Mouse (Mus musculus): ENCODE measurements around the gene Dda1. TPM values are rescaled to one million over a fixed set of nuclear protein-coding genes. Genes with fewer than 3 reads are reported as not detected.
"Not testable (repeated sequence)": the region's sequence is repeated elsewhere in the genome, so short reads cannot be mapped to it uniquely, and the experiment has no call there.

The Dda1 gene
- polyA plus RNA-seq, 1 experiment = 42.3 TPM

GRCm38 (mm10) chr8:71515043-71515442, 46.0 kb downstream of the Dda1 start:
- no peaks in the 10 kb centered on the region for H3K9me3 ChIP-seq (ENCODE audit: control insufficient read depth, low read length)
- H3K36me3 ChIP-seq (ENCODE audit: control insufficient read depth) = no peaks in the 10 kb centered on the region
- TF ChIP-seq GATA1 (IDR thresholded peaks at IDR 0.05; ENCODE audit: low read length) (no peak), TAL1 (IDR thresholded peaks at IDR 0.05; ENCODE audit: low read length) (no peak)
- 0 out of 2 replicates have a peak, but pooled peaks cover 1% of the 10 kb centered on the region for H3K27me3 ChIP-seq (ENCODE audit: control insufficient read depth)
- H3K4me1 ChIP-seq (ENCODE audit: control insufficient read depth) = peaks cover 20% of the 10 kb centered on the region
- H3K4me3 ChIP-seq (replicated peaks) = no peak overlapping the region

- Histone ChIP-seq H3K9me3 (ENCODE audit: control insufficient read depth, low read length) (no peaks in the 10 kb centered on the region), H3K36me3 (ENCODE audit: control insufficient read depth) (no peaks in the 10 kb centered on the region), H3K27me3 (ENCODE audit: control insufficient read depth) (no peaks in the 10 kb centered on the region), H3K4me1 (ENCODE audit: control insufficient read depth) (peaks cover 16% of the 10 kb centered on the region), H3K4me3 (replicated peaks) (no peak overlapping the region)
- TF ChIP-seq GATA1 (IDR thresholded peaks at IDR 0.05; ENCODE audit: low read length) = no peak
- no peak for TF ChIP-seq TAL1 (IDR thresholded peaks at IDR 0.05; ENCODE audit: low read length)
Observed at GRCm38 (mm10) chr8:71516786-71517185, 47.8 kb downstream of the Dda1 start.

- H3K9me3 ChIP-seq (ENCODE audit: control insufficient read depth, low read length); H3K27me3 ChIP-seq (ENCODE audit: control insufficient read depth); H3K4me3 ChIP-seq (replicated peaks); H3K36me3 ChIP-seq (ENCODE audit: control insufficient read depth); H3K4me1 ChIP-seq (ENCODE audit: control insufficient read depth): not testable (repeated sequence)
Observed at GRCm38 (mm10) chr8:71519037-71519825, 50.2 kb downstream of the Dda1 start.

GRCm38 (mm10) chr8:71521634-71522033, 52.6 kb downstream of the Dda1 start:
- Histone ChIP-seq H3K27me3 (ENCODE audit: control insufficient read depth) (peaks cover 20% of the 10 kb centered on the region), H3K4me3 (replicated peaks) (no peak overlapping the region)

GRCm38 (mm10) chr8:71525226-71526050, 56.4 kb downstream of the Dda1 start, which contains the start of gene Ccdc194:
TSS of gene Ccdc194 (minus strand) at chr8:71525711.
- no peaks in the 10 kb centered on the region for H3K9me3 ChIP-seq (ENCODE audit: control insufficient read depth, low read length)
- H3K36me3 ChIP-seq (ENCODE audit: control insufficient read depth) = no peaks in the 10 kb centered on the region
- no peak for TF ChIP-seq GATA1 (IDR thresholded peaks at IDR 0.05; ENCODE audit: low read length)
- peaks cover 35% of the 10 kb centered on the region for H3K27me3 ChIP-seq (ENCODE audit: control insufficient read depth)
- no peak within 1 kb of the TSS for H3K4me3 ChIP-seq (replicated peaks)
- peaks cover 7% of the 10 kb centered on the region for H3K4me1 ChIP-seq (ENCODE audit: control insufficient read depth)

More at GRCm38 (mm10) chr8:71521634-71522033, 52.6 kb downstream of the Dda1 start:
- H3K4me1 ChIP-seq (ENCODE audit: control insufficient read depth) = peaks cover 6% of the 10 kb centered on the region
- H3K36me3 ChIP-seq (ENCODE audit: control insufficient read depth) = no peaks in the 10 kb centered on the region
- H3K9me3 ChIP-seq (ENCODE audit: control insufficient read depth, low read length) = no peaks in the 10 kb centered on the region
- no peak for TF ChIP-seq TAL1 (IDR thresholded peaks at IDR 0.05; ENCODE audit: low read length)
- no peak for TF ChIP-seq GATA1 (IDR thresholded peaks at IDR 0.05; ENCODE audit: low read length)

Other genes starting within 250 kb of the Dda1 start
- 3.9 and 4.3 TPM in 2 replicates for gene Myo9b, start 196.5 kb upstream of the Dda1 start, polyA plus RNA-seq (2012)
- 3.5 and 4.5 TPM in 2 replicates for gene Haus8, start 196.3 kb upstream of the Dda1 start, polyA plus RNA-seq (2012)
- 16.3 and 17.0 TPM in 2 replicates for gene Use1, start 102.4 kb upstream of the Dda1 start, polyA plus RNA-seq (2012)
- gene Ocel1, start 97.9 kb upstream of the Dda1 start, polyA plus RNA-seq (2012) = 6.6 and 7.5 TPM in 2 replicates
- gene Nr2f6, start 87.2 kb upstream of the Dda1 start, polyA plus RNA-seq (2012) = 0.41 and 0.60 TPM in 2 replicates
- 0.03 and 0.10 TPM in 2 replicates for gene Ushbp1, start 73.4 kb upstream of the Dda1 start, polyA plus RNA-seq (2012)
- 15.4 and 18.1 TPM in 2 replicates for gene Babam1, start 72.3 kb upstream of the Dda1 start, polyA plus RNA-seq (2012)
- 17.4 and 17.5 TPM in 2 replicates for gene Ankle1, start 63.2 kb upstream of the Dda1 start, polyA plus RNA-seq (2012)
- 3.9 and 4.7 TPM in 2 replicates for gene Abhd8, start 5.5 kb upstream of the Dda1 start, polyA plus RNA-seq (2012)
- 18.9 and 20.4 TPM in 2 replicates for gene Mrpl34, start 4.2 kb upstream of the Dda1 start, polyA plus RNA-seq (2012)
- gene Ano8, start 16.8 kb downstream of the Dda1 start, polyA plus RNA-seq (2012) = 0.09 and 0.20 TPM in 2 replicates
- gene Gtpbp3, start 18.9 kb downstream of the Dda1 start, polyA plus RNA-seq (2012) = 1.2 and 1.4 TPM in 2 replicates
- 0.18 and 0.30 TPM in 2 replicates for gene Plvap, start 42.6 kb downstream of the Dda1 start, polyA plus RNA-seq (2012)
- gene Ccdc194, start 56.5 kb downstream of the Dda1 start, polyA plus RNA-seq (2012) = 0.02 TPM in 1 of 2 replicates, not detected in the other
- gene Bst2, start 68.3 kb downstream of the Dda1 start, polyA plus RNA-seq (2012) = 0.21 and 0.72 TPM in 2 replicates
- gene Mvb12a, start 73.7 kb downstream of the Dda1 start, polyA plus RNA-seq (2012) = 2.9 and 3.6 TPM in 2 replicates
- not detected in 2 replicates for gene Tmem221, start 89.7 kb downstream of the Dda1 start, polyA plus RNA-seq (2012)
- not detected in 2 replicates for gene Nxnl1, start 97.4 kb downstream of the Dda1 start, polyA plus RNA-seq (2012)
- gene Slc27a1, start 99.7 kb downstream of the Dda1 start, polyA plus RNA-seq (2012) = 0.02 and 0.03 TPM in 2 replicates
- 12.5 and 16.2 TPM in 2 replicates for gene Pgls, start 123.0 kb downstream of the Dda1 start, polyA plus RNA-seq (2012)
- gene Fam129c, start 128.4 kb downstream of the Dda1 start, polyA plus RNA-seq (2012) = 0.10 and 0.13 TPM in 2 replicates
- gene Colgalt1, start 141.8 kb downstream of the Dda1 start, polyA plus RNA-seq (2012) = 0.41 and 0.72 TPM in 2 replicates
- 0.01 TPM in 1 of 2 replicates, not detected in the other for gene Unc13a, start 202.6 kb downstream of the Dda1 start, polyA plus RNA-seq (2012)
- 1.5 TPM in 2 replicates for gene Jak3, start 207.1 kb downstream of the Dda1 start, polyA plus RNA-seq (2012)
- gene Insl3, start 220.0 kb downstream of the Dda1 start, polyA plus RNA-seq (2012) = 0.36 and 0.75 TPM in 2 replicates
- gene B3gnt3, start 232.6 kb downstream of the Dda1 start, polyA plus RNA-seq (2012) = 3.4 and 3.7 TPM in 2 replicates

All from erythroblast, embryonic 14.5 days (primary cell).